Mouse (Mus musculus) kidney, postnatal 25 days (tissue): ENCODE measurements around the gene Ctnnbl1.

ENCODE experiments used
- DNase-seq, 2 experiments: peaks; one replicate each; pipeline ENCODE4 v3.0.0; 2021; ENCODE audit warnings: mixed read lengths in 2 of 2

Ctnnbl1 gene

DNA sequence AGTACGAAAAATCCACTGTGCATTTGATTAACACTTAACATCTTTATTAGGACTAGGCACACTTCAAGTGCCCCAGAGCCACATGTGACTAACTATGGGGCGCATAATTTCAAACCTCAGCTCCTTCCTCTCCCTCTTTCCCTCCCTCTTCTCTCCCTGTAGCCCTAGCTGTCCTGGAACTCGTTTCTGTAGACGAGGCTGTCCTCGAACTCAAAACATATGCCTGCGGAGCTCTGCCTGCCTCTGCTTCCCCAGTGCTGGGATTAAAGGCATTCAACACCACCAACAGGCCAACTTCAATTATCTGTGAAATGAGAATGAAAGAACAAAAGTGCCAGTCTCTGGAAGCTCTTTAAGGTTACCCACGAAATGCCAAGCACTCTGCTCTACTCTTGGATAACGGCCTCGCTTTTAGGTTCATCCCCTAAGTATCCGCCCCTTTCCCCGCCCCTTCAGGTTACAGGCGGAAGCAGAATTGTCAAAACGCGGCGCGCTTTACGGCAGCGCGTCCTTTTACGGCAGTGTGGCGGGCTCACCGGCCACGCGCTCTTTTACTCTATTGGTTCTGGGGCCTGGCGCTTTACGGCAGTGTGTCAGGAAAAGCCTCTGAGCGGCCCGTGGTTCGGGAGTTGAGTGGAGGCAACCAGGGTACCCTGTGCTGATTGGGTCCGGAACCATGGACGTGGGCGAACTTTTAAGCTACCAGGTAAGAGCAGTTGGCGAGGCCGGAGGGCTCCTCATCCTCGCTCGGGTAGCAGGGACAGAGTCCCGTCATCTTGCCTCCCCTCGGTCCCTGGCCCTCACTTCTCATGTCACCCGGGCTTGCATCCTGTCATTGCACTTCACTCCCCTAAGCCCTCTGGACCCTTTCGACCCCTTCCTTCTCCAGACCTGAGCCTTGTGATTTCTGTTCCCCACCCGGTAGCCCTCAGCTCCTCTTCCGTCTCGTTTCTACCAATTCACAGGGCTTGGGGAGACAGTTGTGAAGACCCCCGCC, at the start of gene Ctnnbl1:
Gene Ctnnbl1 (plus strand): TSS at position 548 of the 997 bp plus-strand sequence.
- DNase-seq: peak; percentile 99 to 100

DNA sequence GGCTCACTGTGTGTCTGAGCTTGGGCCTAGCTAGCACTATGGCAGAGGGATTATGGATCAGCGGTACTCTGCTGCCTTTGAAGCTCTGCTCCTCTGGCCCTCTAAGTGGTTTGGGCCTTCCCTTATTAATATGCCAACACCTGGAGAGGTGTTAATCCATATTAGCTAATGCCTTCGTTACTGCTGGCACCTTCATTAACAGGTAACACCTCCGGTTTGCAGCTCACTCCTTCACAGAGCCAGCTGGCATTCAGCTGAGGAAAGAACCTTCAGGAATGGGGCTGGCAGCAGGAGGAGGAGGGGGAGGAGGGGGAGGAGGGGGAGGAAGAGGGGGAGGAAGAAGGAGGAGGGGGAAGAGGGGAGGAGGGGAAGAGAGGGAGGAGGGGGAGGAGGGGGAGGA, 49.7 kb upstream of the Ctnnbl1 start:
- DNase-seq: no peak

DNA sequence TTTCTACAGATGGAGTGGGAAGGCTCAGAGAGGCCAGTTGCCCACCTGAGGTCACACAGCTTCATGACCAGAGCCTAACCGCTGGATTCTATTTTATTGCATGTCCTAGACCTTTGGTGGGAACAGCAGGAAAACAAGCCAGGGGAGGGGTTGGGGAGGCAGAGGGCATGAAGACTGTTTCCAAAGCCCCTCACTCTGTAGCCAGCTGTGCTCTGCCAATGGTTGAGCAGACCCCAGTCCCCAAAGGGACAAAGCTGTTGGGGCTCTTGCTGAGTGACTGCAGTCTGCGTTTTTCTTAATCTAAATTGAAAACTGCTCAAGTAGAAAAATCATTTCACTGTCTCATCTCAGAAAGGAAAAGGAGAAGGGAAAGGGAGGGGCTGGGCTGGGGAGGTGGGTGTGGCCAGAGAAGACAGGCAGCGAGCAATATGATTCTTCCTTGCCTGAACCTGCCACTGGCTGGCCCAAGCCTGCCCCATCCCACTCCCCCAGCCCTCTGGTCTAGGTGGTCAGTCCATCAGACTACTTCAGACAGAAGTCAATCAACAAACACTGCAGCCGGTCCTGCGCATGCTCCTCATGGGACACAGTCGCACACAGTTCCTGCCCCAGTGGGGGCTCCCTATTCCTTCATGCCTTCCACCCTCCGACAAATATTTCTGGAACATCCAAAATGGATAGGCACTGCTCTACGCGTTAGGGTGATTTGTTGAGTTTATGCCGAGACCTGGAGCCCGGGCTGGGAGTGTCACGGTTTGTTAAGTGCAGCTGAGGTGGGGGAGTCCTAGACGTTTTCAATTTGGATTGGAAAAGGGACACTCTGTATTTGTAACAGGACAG, 45.7 kb upstream of the Ctnnbl1 start:
- no peak for DNase-seq

DNA sequence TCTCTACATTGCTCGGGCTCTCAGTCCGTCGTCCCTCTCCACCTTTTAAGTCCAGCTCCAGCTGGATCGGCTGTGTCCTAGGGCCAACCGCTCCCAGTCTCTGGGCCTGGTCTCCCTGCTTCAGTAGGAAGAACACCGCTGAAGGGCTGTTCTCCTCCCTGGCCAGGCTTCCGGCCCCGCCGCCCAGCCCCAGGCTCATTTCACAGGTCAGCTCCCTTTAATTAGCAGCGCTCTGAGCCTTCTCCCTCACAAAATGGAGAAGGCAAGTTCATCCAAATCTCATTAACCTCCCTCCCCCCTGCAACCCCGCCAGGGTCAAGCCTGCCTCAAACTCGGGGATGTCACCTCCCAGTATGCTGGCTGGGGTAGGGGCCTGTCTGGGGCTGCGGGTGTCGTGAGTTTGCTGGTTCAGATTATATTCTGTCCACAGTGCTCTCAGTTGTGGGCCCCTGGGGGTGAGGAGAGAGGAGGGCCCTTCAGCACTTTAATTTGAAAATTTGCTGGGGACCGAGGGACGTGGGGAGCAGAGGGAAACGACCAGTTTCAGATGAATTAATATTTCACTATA, 44.8 kb upstream of the Ctnnbl1 start:
- DNase-seq: peak; percentile 6 to 54

DNA sequence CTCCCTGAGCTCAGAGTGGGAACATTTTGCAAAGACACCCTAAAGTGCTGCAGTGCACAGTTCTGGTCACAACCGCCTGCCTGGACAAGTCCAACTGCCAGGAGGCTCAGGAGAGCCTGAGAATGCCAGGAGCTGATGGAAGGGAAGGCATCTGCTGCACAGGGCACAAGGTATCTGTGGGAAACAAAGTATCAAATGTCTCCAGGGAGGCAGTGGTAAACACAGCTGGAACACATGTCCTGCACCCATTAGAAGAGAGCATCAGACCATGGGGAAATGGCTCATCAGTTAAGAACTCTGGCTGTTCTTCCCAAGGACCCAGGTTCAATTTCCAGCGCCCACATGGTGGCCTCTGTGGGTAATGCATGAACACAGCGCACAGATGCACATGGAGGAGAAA, 43.6 kb upstream of the Ctnnbl1 start:
- no peak for DNase-seq

DNA sequence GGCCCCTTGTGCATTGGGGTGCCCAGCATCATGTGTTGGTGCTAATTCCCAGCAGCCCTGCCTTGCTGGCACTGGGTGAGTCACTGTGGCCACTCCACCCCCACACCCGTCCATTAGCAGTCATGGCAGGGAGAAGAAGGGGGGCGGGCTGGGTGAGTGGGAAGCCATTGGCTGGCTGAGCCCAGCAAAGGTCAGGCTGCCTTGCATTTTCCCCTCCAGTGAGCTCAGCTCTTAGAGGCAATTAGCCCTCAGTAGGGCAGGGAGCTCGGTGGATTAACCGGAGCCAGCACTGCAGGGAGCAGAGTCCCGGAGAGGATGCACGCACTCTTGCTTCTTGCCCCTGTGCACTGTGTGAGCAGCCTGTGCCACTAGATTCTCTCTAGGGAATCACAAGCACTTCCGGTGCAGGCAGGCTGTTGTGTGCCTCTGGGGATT, 40.9 kb upstream of the Ctnnbl1 start:
- DNase-seq: peak; percentile 57 to 84

DNA sequence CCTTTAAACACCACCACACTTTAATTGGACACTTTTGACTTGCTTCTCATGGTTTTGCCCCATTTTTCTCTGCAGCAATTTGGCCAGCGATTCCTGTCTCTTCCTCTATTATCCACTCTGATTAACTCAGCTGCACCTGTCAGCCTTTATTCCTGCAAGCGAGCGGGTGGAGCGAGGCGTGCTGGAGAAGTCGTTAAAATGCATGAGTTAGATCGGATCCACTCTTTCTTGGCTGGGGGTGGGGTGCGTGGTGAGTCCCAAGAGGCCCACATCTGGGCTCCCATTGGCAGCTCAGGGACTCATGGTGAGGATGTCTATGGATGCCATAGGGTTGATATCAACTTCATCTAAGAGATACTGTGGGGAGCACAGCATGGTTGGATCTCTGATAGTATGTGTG, 34.0 kb upstream of the Ctnnbl1 start:
- DNase-seq: no peak

DNA sequence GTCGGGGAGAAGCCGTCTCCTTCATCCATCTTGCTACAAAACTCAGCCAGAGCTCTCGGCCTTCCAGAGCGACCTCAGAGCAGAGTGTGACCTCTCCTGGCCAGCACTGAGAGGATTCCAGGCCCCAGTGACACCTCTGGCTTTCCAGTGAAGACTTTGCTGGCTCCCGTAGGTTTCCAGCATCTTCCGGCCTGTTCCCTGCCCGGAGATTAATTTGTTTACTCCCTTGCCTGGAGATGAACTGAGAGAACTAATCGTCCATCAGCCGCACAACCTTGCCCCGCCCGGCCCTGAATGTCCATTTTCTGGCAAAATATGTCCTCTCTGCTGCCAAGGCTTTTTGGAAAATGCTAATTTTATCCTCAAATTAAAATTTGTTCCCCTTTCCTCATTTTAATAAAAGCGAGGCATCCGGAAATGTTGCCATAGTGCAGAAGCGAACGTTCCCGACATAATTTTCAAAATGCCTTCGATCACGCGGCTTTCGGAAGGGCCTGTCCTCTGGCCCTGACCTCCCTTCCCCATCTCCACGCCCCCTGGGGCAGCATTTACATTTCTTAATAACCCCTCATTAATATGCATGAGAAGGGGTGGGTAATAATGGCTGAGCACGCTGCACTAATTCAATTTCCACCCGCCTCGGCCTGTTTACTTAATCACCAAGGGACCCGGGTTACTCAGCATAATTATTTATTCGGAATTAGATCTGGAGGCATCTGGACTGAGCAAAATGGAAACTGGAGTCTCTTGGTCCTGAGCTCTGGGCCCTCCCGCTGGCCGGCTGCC, 32.0 kb upstream of the Ctnnbl1 start:
- DNase-seq: peak; percentile 53 to 79

DNA sequence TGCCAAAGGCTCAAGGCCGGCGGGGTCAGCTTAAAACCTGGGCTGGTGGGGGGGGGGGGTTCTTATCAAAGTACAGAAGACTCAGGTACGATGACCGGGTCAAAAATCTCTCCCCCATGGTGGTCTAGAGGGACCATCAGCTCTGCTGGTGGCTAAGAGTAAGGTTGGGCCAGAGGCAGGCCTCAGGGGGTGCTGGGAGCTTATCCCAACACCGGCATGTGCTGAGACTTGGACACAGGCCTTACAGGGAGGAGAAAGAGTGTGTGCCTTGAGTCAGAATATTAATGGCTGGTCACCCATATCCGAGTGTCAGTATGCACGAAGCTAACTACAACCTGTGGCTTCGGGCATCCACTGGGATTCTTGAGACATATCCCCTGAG, 31.4 kb upstream of the Ctnnbl1 start:
- DNase-seq: no peak

DNA sequence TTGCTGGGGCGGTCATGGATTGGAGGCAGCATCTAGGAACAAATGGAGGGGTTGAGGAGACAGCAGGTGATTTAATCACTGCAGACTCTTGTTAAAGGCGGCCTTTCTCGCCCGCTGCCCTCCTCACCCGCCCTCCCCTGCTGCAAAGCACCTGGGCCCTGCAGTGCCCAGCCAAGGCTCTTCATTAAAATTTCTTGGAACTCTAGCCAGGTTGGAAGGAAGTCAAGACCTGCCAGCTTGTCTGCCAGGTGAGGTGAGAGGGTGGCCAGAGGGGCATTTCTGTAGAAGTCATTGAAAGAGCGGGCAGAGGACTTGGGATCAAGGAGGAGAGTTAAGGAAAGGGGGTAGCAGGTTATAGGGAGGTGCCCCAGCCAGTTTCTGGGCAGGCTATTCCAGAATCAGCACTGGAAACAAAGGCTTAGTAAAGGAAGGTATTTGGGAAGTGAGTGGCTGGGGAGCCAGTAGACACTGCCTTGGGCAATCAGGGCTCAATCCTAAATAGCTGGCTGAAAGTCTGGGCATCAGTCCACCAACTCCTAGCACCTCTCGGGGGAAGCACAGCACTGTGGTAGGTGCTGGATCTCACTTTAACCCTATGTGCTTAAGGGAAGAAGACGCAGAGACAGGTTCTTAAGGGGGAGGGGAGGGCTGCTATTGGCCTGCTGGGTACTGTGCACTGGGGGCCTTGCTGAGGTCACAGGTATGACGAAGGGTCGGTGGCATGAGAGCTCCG, 29.8 kb upstream of the Ctnnbl1 start:
- peak; percentile 43 to 77 for DNase-seq

DNA sequence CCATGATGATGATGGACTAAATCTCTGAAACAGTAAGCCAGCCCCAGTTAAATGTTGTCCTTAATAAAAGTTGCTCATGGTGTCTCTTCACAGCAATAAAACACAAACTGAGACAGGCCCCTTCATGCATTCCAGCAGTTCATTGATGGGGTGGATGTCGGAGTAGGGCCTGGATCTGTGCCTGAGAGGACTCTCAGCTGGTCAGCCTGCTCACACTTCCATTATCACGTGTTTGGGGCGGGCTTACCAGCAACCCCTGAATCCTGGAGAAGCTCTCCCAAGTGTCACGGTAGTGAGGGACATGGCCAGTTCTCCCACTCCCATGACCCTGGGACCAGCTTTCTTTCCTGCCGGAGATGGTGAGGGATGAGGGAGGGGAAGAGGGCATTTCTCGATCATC, 24.5 kb upstream of the Ctnnbl1 start:
- no peak for DNase-seq

DNA sequence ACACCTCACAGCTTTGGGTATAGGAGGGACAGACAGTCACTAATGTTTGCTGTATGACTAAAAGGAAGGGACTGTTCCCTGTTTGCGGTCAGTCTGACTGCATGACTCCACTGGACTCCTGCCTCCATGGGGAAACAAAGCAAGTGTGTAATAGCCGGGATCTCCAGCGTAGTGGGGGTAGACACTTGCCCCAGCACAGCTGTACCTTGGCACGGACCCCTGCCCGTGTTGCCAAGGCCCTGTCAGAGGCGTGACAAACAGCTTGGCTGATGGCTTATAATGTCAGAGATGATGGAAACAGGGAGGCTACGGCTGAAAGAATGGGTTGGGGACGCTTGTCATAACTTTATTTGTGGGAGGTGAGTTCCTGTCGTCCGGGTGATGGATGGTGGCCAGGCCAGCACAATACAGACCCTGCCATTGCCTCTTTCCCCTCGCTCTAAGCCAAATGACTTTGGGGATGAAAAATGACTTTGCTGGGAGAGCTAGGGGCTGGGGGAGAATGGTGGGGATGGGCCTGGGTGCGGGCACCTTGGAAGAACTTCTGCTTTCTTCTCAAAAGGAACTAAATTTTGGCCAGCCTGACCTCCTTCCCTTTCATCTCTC, 21.5 kb upstream of the Ctnnbl1 start:
- DNase-seq: no peak

DNA sequence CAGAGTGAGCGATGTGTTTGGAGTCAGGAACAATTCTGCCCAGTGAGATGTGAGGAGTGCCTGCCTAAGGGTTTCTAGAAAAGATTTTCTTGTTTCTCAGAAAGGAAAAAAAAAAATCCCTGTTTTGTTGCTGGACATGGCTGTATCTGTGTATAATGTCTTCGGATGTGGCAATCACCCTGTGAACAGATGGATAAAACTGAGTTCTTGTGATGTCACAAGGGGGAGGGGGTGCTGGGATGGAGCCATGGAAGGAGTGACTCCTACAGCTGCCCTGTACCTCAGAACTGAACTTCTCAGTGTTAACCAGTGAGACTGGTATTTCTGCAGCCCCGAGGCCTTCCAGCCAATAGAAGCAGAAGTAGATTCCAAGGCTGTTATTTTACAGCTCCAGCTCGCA, 18.8 kb upstream of the Ctnnbl1 start:
- DNase-seq: no peak

DNA sequence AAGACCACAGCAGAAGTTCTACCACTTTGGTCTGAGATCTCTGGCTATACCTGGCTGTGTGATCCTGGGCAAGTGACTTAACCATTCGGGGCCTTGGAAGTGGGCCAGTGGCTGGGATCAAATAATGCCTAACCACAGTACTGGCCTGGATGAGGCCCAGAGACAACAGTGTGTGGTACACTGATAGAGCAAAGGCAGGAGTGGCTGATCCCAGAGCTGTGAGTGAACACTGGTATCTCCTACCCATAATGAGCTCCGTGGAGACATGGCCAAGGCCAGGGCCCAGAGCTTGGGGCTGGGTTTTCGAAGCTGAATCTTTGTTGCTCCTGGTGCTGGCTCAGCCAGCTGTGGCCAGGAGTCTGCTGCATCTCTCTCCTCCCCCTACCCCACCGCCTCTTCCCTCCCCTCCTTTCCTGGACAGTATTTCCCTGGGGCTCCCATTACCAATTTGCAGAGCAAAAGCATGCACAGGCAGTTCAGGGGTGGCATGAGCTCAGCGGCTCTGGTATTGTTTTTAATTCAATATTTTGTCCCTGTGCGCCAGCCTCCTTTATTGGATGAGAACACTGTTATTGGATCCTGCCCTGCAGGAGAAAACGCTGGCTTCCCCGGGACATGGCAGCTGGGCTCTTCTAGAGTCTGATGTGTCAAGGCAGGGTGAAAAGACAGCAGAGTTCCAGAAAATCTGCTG, 13.2 kb upstream of the Ctnnbl1 start:
- no peak for DNase-seq

DNA sequence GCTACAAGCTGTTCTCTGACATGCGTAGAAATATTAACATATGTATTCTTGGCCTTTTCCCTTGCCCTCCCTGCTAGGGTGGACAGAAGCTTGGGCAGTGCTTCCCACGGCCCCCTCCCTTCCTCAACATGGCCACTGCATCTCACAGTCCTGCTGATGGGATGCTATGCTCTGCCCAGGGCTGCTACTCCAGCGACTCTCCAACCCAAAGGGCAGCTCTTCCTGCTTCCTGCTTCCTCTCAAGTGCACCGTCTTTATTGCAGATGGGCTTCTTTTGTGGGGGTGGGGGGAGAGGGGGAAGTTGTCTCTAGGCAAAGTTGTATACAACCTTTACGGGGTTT, 12.7 kb upstream of the Ctnnbl1 start:
- DNase-seq: no peak

DNA sequence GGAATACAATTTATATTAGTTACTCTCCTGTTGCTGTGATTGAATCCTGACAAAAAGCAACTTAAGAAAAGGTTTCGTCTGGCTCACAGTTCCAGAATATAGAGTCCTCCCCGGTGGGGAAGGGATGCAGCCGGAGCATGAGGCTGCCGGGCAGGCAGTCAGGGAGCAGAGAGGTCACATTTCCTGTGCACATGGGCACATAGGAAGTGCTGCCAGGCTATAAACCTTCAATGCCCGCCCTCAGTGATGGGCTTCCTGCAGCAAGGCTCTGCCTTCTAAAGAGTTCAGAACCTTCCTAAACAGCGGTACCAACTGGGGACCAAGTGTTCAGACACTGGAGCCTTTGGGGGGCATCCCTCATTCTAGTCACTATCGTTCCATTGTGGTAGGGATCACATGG, 7.4 kb downstream of the Ctnnbl1 start:
- no peak for DNase-seq

DNA sequence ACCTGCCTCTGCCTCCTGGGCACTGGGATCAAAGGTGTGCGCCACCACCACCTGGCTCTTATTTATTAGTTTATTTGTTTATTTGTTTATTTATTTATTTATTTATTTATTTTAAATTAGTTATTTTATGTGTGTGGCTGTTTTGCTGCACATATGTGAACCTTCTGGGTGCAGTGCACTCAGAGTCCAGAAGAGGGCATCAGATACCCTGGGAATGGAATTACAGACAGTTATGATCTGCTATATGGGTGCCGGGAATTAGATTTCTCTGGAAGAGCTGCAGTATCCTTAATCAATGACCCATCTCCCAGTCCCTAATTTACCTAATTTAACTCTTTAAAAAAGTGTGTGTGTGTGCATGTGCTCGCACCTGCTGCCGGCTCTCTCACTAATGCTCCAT, 8.5 kb downstream of the Ctnnbl1 start:
- DNase-seq: peak in 1 of 2 experiments; percentile 16

DNA sequence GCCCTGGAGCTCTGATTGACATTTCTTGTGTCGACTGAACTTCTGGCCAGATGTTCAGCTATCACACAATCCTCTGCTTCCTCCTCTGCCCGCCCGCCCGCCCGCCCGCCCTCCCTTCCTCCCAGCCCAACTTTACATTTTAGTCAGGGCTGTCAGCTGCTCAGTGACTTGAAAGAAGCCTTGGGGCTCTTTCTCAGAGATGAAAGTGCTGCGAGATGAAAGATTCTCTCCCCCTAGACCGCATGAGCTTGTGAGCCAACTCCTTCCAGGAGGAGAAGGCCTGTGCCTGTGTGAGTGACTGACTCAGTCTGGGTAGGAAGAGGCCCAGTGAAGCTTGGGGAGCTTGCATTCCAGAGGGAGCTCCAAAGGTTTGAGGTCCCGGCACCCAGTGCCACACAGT, 9.4 kb downstream of the Ctnnbl1 start:
- no peak for DNase-seq

DNA sequence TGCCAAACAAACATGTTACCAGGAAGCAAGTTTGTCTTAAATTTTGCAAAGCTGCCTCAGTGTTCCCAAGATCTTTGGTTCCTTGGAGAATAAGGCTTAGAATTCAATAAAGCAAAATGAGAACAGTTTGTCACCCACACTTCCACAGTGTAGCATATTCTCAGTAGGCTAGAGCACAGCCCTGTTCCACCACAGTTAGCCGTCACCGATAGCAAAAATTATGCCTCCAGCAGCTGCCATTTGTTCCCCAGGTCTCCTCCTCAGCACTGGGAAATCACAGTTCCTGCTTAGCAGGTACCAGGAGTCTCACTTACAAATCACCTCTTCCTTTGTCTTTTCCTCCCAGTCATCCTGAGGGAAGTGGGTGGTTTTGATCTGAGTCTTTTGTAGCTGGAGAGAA, 10.8 kb downstream of the Ctnnbl1 start:
- no peak for DNase-seq

DNA sequence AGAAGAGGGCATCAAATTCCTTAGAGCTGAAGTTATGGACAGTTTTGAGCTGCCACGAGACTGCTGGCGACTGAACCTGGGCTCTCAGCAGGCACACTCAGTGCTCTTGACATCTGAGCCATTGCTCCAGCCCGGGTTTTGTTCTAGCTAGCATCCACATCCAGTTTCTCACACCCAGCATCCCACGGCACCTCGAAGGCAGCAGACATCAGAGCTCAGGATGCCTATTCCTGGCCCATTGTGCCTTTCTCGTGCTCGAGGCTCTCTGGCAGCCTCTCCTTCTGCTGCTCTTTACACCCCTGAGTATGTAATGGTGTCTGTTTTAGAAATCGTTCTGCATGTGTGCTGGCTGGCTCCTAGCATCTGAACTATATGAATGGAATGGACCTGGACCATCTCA, 13.3 kb downstream of the Ctnnbl1 start:
- DNase-seq: no peak
